Mouse (Mus musculus) heart, embryonic 12.5 days (tissue): ENCODE data around the gene Gm35315. TPM values are rescaled to one million over a fixed set of nuclear protein-coding genes. Genes with fewer than 3 reads are reported as not detected.
"Not testable (repeated sequence)": the region's sequence is repeated elsewhere in the genome, so short reads cannot be mapped to it uniquely, and the experiment has no call there.

Experiments used
- ATAC-seq: fragments of 200-750 bp; cut with Nextera tagmentation; 2 replicates; pipeline ENCODE4 v1.8.0; 2017; ENCODE audit warnings: moderate TSS enrichment, moderate library complexity; ENCODE audit not compliant: insufficient number of reproducible peaks, low FRiP score
- H3K27ac ChIP-seq: fragments of 300-500 bp; sonication (generic); 2 replicates; pipeline ENCODE4 v1.5.1; 2016; ENCODE audit warnings: mild to moderate bottlenecking, moderate library complexity; ENCODE audit not compliant: poor library complexity, severe bottlenecking
- H3K27me3 ChIP-seq: fragments of 300-500 bp; sonication (generic); replicated peaks from 2 replicates; pipeline ENCODE4 v1.6.1; 2016; ENCODE audit warnings: mild to moderate bottlenecking, moderate library complexity
- H3K36me3 ChIP-seq: fragments of 300-500 bp; sonication (generic); 2 replicates; pipeline ENCODE4 v1.6.1; 2016; ENCODE audit warnings: mild to moderate bottlenecking, moderate library complexity
- H3K4me1 ChIP-seq: fragments of 300-500 bp; sonication (generic); replicated peaks from 2 replicates; pipeline ENCODE4 v1.6.1; 2016; ENCODE audit warnings: mild to moderate bottlenecking
- H3K4me2 ChIP-seq: fragments of 300-500 bp; sonication (generic); 2 replicates; pipeline ENCODE4 v1.6.1; 2016; ENCODE audit warnings: mild to moderate bottlenecking, moderate library complexity
- H3K4me3 ChIP-seq: fragments of 300-500 bp; sonication (generic); 2 replicates; pipeline ENCODE4 v1.5.1; 2016; ENCODE audit warnings: mild to moderate bottlenecking
- H3K9ac ChIP-seq: fragments of 300-500 bp; sonication (generic); 2 replicates; pipeline ENCODE4 v1.6.1; 2016; ENCODE audit warnings: mild to moderate bottlenecking, moderate library complexity
- H3K9me3 ChIP-seq: fragments of 300-500 bp; sonication (generic); replicated peaks from 2 replicates; pipeline ENCODE4 v1.6.1; 2016; ENCODE audit warnings: mild to moderate bottlenecking, moderate library complexity
- WGBS: fragments of 180-500 bp; shearing (Covaris S2); methylation state at CpG from one replicate; pipeline ENCODE4 v1.1.7; 2016; 5-methylcytosine and 5-hydroxymethylcytosine counted together
- polyA plus RNA-seq: library from polyadenylated mRNA; unstranded; fragments of >200 nt; fragmentation: Nextera tagmentation; extraction: Ambion mirVana; gene quantifications from 2 replicates; pipeline ENCODE4 v1.2.1, GENCODE M21; 2016

Gm35315 gene
- 0.46 and 0.55 TPM in 2 replicates for polyA plus RNA-seq

GRCm38 (mm10) chr5:110094030-110094846 lies at the start of gene Gm35315:
Gene Gm35315, minus strand, starts transcription at chr5:110094420.
- Histone ChIP-seq H3K27ac (no peak within 1 kb of the TSS; the same call in 1 of the 2 replicates), H3K36me3 (no peaks in the 10 kb centered on the region), H3K4me1 (peaks cover 9% of the 10 kb centered on the region), H3K4me2 (peak within 1 kb of the TSS; percentile 93), H3K4me3 (peak within 1 kb of the TSS; percentile 54), H3K27me3 (0 out of 2 replicates have a peak, but pooled peaks cover 3% of the 10 kb centered on the region), H3K9ac (peak within 1 kb of the TSS; percentile 73), H3K9me3 (no peaks in the 10 kb centered on the region)
- WGBS, result 3% methylated on average over 25 of the region's 25 CpGs
- ATAC-seq, result peak; percentile 97

GRCm38 (mm10) chr5:110143007-110143406 lies 48.8 kb upstream of the Gm35315 start:
- 88% methylated on average over 5 of the region's 5 CpGs for WGBS
- ATAC-seq, result no peak
- no peaks in the 10 kb centered on the region for H3K9me3 ChIP-seq
- H3K27ac ChIP-seq, result no peak overlapping the region
- H3K9ac ChIP-seq, result no peak overlapping the region
- H3K4me1 ChIP-seq, result peaks cover 3% of the 10 kb centered on the region; the same call in 1 of the 2 replicates
- no peak overlapping the region for H3K4me2 ChIP-seq
- no peak overlapping the region for H3K4me3 ChIP-seq
- no peaks in the 10 kb centered on the region for H3K27me3 ChIP-seq
- H3K36me3 ChIP-seq, result peaks cover 82% of the 10 kb centered on the region

- H3K27me3 ChIP-seq, result no peaks in the 10 kb centered on the region
- WGBS, result 86% methylated on average over 2 of the region's 2 CpGs
These were observed 48.1 kb upstream of the Gm35315 start for GRCm38 (mm10) chr5:110142309-110142708.

GRCm38 (mm10) chr5:110140424-110140823 lies 46.2 kb upstream of the Gm35315 start:
- no peak overlapping the region for H3K27ac ChIP-seq
- H3K4me2 ChIP-seq, result no peak overlapping the region
- H3K27me3 ChIP-seq, result no peaks in the 10 kb centered on the region
- H3K9me3 ChIP-seq, result no peaks in the 10 kb centered on the region
- H3K36me3 ChIP-seq, result peaks cover 58% of the 10 kb centered on the region
- H3K9ac ChIP-seq, result no peak overlapping the region
- H3K4me3 ChIP-seq, result no peak overlapping the region
- H3K4me1 ChIP-seq, result peaks cover 6% of the 10 kb centered on the region; the same call in 1 of the 2 replicates
- WGBS, result 82% methylated on average over 7 of the region's 7 CpGs
- ATAC-seq, result no peak

More at GRCm38 (mm10) chr5:110142309-110142708, 48.1 kb upstream of the Gm35315 start:
- Histone ChIP-seq H3K4me3 (no peak overlapping the region), H3K36me3 (peaks cover 75% of the 10 kb centered on the region), H3K27ac (no peak overlapping the region), H3K4me1 (peaks cover 6% of the 10 kb centered on the region; the same call in 1 of the 2 replicates), H3K9me3 (no peaks in the 10 kb centered on the region), H3K9ac (no peak overlapping the region), H3K4me2 (no peak overlapping the region)
- no peak for ATAC-seq

GRCm38 (mm10) chr5:110139325-110139724 lies 45.1 kb upstream of the Gm35315 start:
- 90% methylated on average over 3 of the region's 3 CpGs for WGBS
- Histone ChIP-seq H3K36me3 (peaks cover 49% of the 10 kb centered on the region), H3K4me3 (no peak overlapping the region), H3K4me2 (no peak overlapping the region), H3K27me3 (no peaks in the 10 kb centered on the region), H3K9me3 (no peaks in the 10 kb centered on the region), H3K27ac (no peak overlapping the region), H3K4me1 (peaks cover 6% of the 10 kb centered on the region; the same call in 1 of the 2 replicates), H3K9ac (no peak overlapping the region)
- no peak for ATAC-seq

GRCm38 (mm10) chr5:110137816-110138215 lies 43.6 kb upstream of the Gm35315 start:
- peaks cover 38% of the 10 kb centered on the region for H3K36me3 ChIP-seq
- 91% methylated on average over 3 of the region's 3 CpGs for WGBS
- ATAC-seq, result no peak
- H3K9me3 ChIP-seq, result 0 out of 2 replicates have a peak, but pooled peaks cover 5% of the 10 kb centered on the region
- no peak overlapping the region for H3K27ac ChIP-seq
- H3K4me2 ChIP-seq, result no peak overlapping the region
- no peaks in the 10 kb centered on the region for H3K27me3 ChIP-seq
- peaks cover 6% of the 10 kb centered on the region; the same call in 1 of the 2 replicates for H3K4me1 ChIP-seq
- H3K9ac ChIP-seq, result no peak overlapping the region
- no peak overlapping the region for H3K4me3 ChIP-seq

GRCm38 (mm10) chr5:110136087-110136464 lies 41.9 kb upstream of the Gm35315 start:
- H3K4me3 ChIP-seq, result peak overlapping the region; percentile 64
- peaks cover 26% of the 10 kb centered on the region for H3K36me3 ChIP-seq
- WGBS, result 5% methylated on average over 18 of the region's 18 CpGs
- peak overlapping the region; percentile 84 for H3K9ac ChIP-seq
- H3K9me3 ChIP-seq, result peaks cover 5% of the 10 kb centered on the region; the same call in 1 of the 2 replicates
- no peak; the same call in 1 of the 2 replicates for ATAC-seq
- peaks cover 6% of the 10 kb centered on the region; the same call in 1 of the 2 replicates for H3K4me1 ChIP-seq
- H3K27ac ChIP-seq, result peak overlapping the region; percentile 23; the same call in 1 of the 2 replicates
- peak overlapping the region; percentile 78 for H3K4me2 ChIP-seq
- no peaks in the 10 kb centered on the region for H3K27me3 ChIP-seq

- 4% methylated on average over 46 of the region's 46 CpGs for WGBS
- peaks cover 6% of the 10 kb centered on the region; the same call in 1 of the 2 replicates for H3K4me1 ChIP-seq
- H3K9ac ChIP-seq, result peak within 1 kb of the TSS; percentile 84
- peaks cover 27% of the 10 kb centered on the region for H3K36me3 ChIP-seq
- H3K27ac ChIP-seq, result peak within 1 kb of the TSS; percentile 23; the same call in 1 of the 2 replicates
- H3K4me2 ChIP-seq, result peak within 1 kb of the TSS; percentile 78
- H3K27me3 ChIP-seq, result no peaks in the 10 kb centered on the region
- H3K4me3 ChIP-seq, result peak within 1 kb of the TSS; percentile 64
- peaks cover 10% of the 10 kb centered on the region for H3K9me3 ChIP-seq
- ATAC-seq, result peak; percentile 100
These were observed 41.3 kb upstream of the Gm35315 start, which contains the start of gene Chfr for GRCm38 (mm10) chr5:110135293-110136086. Gene Chfr, plus strand, starts transcription at chr5:110135842.

GRCm38 (mm10) chr5:110122380-110122779 lies 28.2 kb upstream of the Gm35315 start:
- not testable (repeated sequence) for H3K27me3 ChIP-seq, H3K9ac ChIP-seq, H3K9me3 ChIP-seq, H3K4me1 ChIP-seq, H3K4me2 ChIP-seq, H3K27ac ChIP-seq, ATAC-seq, H3K4me3 ChIP-seq
- 75% methylated on average over 3 of the region's 3 CpGs for WGBS
- H3K36me3 ChIP-seq, result peaks cover 59% of the 10 kb centered on the region

- Histone ChIP-seq H3K9ac (peak within 1 kb of the TSS; percentile 72), H3K4me2 (peak within 1 kb of the TSS; percentile 77)
- 0% methylated on average over 12 of the region's 12 CpGs for WGBS
These were observed 15.8 kb upstream of the Gm35315 start, which contains the start of gene Zfp605 for GRCm38 (mm10) chr5:110109991-110110441. Gene Zfp605, plus strand, starts transcription at chr5:110110092.

More at GRCm38 (mm10) chr5:110109991-110110441, 15.8 kb upstream of the Gm35315 start, which contains the start of gene Zfp605:
- 0 out of 2 replicates have a peak, but pooled peaks cover 3% of the 10 kb centered on the region for H3K9me3 ChIP-seq
- peaks cover 35% of the 10 kb centered on the region for H3K36me3 ChIP-seq
- H3K27ac ChIP-seq, result peak within 1 kb of the TSS; percentile 91
- H3K27me3 ChIP-seq, result no peaks in the 10 kb centered on the region
- peak within 1 kb of the TSS; percentile 64 for H3K4me3 ChIP-seq
- peaks cover 14% of the 10 kb centered on the region for H3K4me1 ChIP-seq
- peak; percentile 51 for ATAC-seq
